Mouse (Mus musculus) brain, embryonic 14.5 days (tissue): Measurements from ENCODE around the gene BC049730.
A peak's percentile ranks its signal among the peaks of the same experiment; 100 is the strongest.

Experiments
- CTCF ChIP-seq: fragments of 200-500 bp; IDR thresholded peaks from 2 replicates; pipeline ENCODE4 v1.5.1; 2012; ENCODE audit warnings: inconsistent platforms, mild to moderate bottlenecking, moderate library complexity, borderline replicate concordance; ENCODE audit not compliant: insufficient read depth, insufficient read length; ENCODE audit errors: extremely low read depth
- POLR2A ChIP-seq: fragments of 200-500 bp; IDR thresholded peaks from 2 replicates; pipeline ENCODE4 v1.6.1; 2012; ENCODE audit warnings: mild to moderate bottlenecking, inconsistent platforms, borderline replicate concordance; ENCODE audit not compliant: poor library complexity, insufficient read depth, insufficient read length, severe bottlenecking; ENCODE audit errors: extremely low read depth

GRCm38 (mm10) chr7:24662575-24662974 lies 46.5 kb upstream of the BC049730 start:
- TF ChIP-seq CTCF: peak; percentile 94
- TF ChIP-seq POLR2A: no peak
